Mouse (Mus musculus) large intestine, adult 2 months (tissue): ENCODE results near the gene Uba52. TPM values are rescaled to one million over a fixed set of nuclear protein-coding genes. Genes with fewer than 3 reads are reported as not detected.
A peak's percentile ranks its signal among the peaks of the same experiment; 100 is the strongest.
"Not testable (repeated sequence)": the region's sequence is repeated elsewhere in the genome, so short reads cannot be mapped to it uniquely, and the experiment has no call there.

Source experiments
- DNase-seq: peaks from one replicate; pipeline ENCODE4 v3.0.0-alpha.2; 2012; ENCODE audit warnings: low read depth, low spot score
- WGBS: fragments of 180-500 bp; shearing (Covaris S2); methylation state at CpG from one replicate; pipeline ENCODE4 v1.1.7; 2018; 5-methylcytosine and 5-hydroxymethylcytosine counted together
- polyA plus RNA-seq: library from polyadenylated mRNA; depleted of rRNA; stranded (reverse); fragments of >200 nt; gene quantifications from 2 replicates; pipeline ENCODE4 v1.2.3, GENCODE M21; 2012

Uba52 gene
- polyA plus RNA-seq, 1 experiment = 768 TPM

- no peak for DNase-seq
- WGBS = 95% methylated on average over 3 of the region's 3 CpGs
These were observed 24.6 kb upstream of the Uba52 start for GRCm38 (mm10) chr8:70535221-70535620.

- WGBS = 85% methylated on average over 12 of the region's 12 CpGs
- no peak for DNase-seq
These were observed 23.7 kb upstream of the Uba52 start for GRCm38 (mm10) chr8:70534281-70534680.

- DNase-seq = no peak
- 94% methylated on average over 2 of the region's 2 CpGs for WGBS
These were observed 19.7 kb upstream of the Uba52 start for GRCm38 (mm10) chr8:70530314-70530713.

- no peak for DNase-seq
- 61% methylated on average over 3 of the region's 3 CpGs for WGBS
These were observed 19.1 kb upstream of the Uba52 start for GRCm38 (mm10) chr8:70529741-70530161.

- 62% methylated on average over 5 of the region's 5 CpGs for WGBS
- no peak for DNase-seq
These were observed 18.7 kb upstream of the Uba52 start for GRCm38 (mm10) chr8:70529299-70529698.

GRCm38 (mm10) chr8:70528182-70528797 lies 17.7 kb upstream of the Uba52 start:
- WGBS = 8% methylated on average over 13 of the region's 13 CpGs
- no peak for DNase-seq

GRCm38 (mm10) chr8:70527512-70528181 lies 17.0 kb upstream of the Uba52 start, which contains the start of the genes Fkbp8 and Kxd1:
Gene Fkbp8, plus strand, starts transcription at chr8:70527724.
Gene Kxd1, minus strand, starts transcription at chr8:70527956.
- WGBS = under 1% methylated on average over 53 of the region's 61 CpGs
- DNase-seq = no peak

GRCm38 (mm10) chr8:70527111-70527511 lies 16.5 kb upstream of the Uba52 start:
- no peak for DNase-seq
- WGBS = under 1% methylated on average over 8 of the region's 8 CpGs

GRCm38 (mm10) chr8:70522592-70523403 lies 12.2 kb upstream of the Uba52 start:
- 1% methylated on average over 51 of the region's 51 CpGs for WGBS
- DNase-seq = peak; percentile 97

- no peak for DNase-seq
- WGBS = 57% methylated on average over 2 of the region's 2 CpGs
These were observed 9.0 kb upstream of the Uba52 start for GRCm38 (mm10) chr8:70519606-70520005.

- 85% methylated on average over 6 of the region's 6 CpGs for WGBS
These were observed 8.4 kb upstream of the Uba52 start for GRCm38 (mm10) chr8:70519043-70519442.

GRCm38 (mm10) chr8:70517940-70518643 lies 7.5 kb upstream of the Uba52 start:
- WGBS = 81% methylated on average over 10 of the region's 10 CpGs
- DNase-seq = no peak

More at GRCm38 (mm10) chr8:70519043-70519442, 8.4 kb upstream of the Uba52 start:
- DNase-seq = no peak

- no peak for DNase-seq
- 20% methylated on average over 2 of the region's 2 CpGs for WGBS
These were observed 2.8 kb upstream of the Uba52 start for GRCm38 (mm10) chr8:70513441-70513840.

GRCm38 (mm10) chr8:70512253-70512903 lies 1.8 kb upstream of the Uba52 start:
- no peak for DNase-seq
- whole genome bisulfite sequencing = 84% methylated on average over 11 of the region's 11 CpGs

GRCm38 (mm10) chr8:70511770-70512169 lies 1.2 kb upstream of the Uba52 start:
- no peak for DNase-seq
- WGBS = 91% methylated on average over 2 of the region's 2 CpGs

- DNase-seq = not testable (repeated sequence)
- 53% methylated on average over 6 of the region's 6 CpGs for WGBS
These were observed 573 bp upstream of the Uba52 start for GRCm38 (mm10) chr8:70511174-70511573.

GRCm38 (mm10) chr8:70509281-70509952 lies 1.2 kb downstream of the Uba52 start:
- no peak for DNase-seq
- WGBS = 4% methylated on average over 25 of the region's 25 CpGs

- WGBS = 58% methylated on average over 5 of the region's 5 CpGs
These were observed 3.6 kb downstream of the Uba52 start for GRCm38 (mm10) chr8:70507027-70507393.

More at GRCm38 (mm10) chr8:70507027-70507393, 3.6 kb downstream of the Uba52 start:
- DNase-seq = no peak
